Mouse (Mus musculus) heart, postnatal 0 days (tissue): ENCODE measurements around the gene Ubtd1.

ENCODE experiments used
- CTCF ChIP-seq: IDR thresholded peaks from 2 replicates; pipeline ENCODE4 v1.5.1; 2016; ENCODE audit warnings: antibody characterized with exemption, control low read depth, low read depth
- EP300 ChIP-seq: IDR thresholded peaks from 2 replicates; pipeline ENCODE4 v1.6.1; 2016; ENCODE audit warnings: antibody characterized with exemption, low read depth

- TF ChIP-seq CTCF (no peak), EP300 (no peak)
Observed at GRCm38 (mm10) chr19:42021681-42022541, 40.3 kb downstream of the Ubtd1 start.
